Mouse (Mus musculus) megakaryocyte, embryonic 14.5 days (primary cell): ENCODE data around the gene Hint1. TPM values are rescaled to one million over a fixed set of nuclear protein-coding genes. Genes with fewer than 3 reads are reported as not detected.

ENCODE experiments used
- H3K27me3 ChIP-seq: replicated peaks from 2 replicates; pipeline ENCODE3; 2012; ENCODE audit warnings: inconsistent platforms
- H3K36me3 ChIP-seq: replicated peaks from 2 replicates; pipeline ENCODE3; 2012; ENCODE audit warnings: low read length, inconsistent platforms, mixed read lengths
- H3K4me1 ChIP-seq: 2 replicates; pipeline ENCODE4 v1.6.1; 2012; ENCODE audit warnings: inconsistent platforms
- H3K4me3 ChIP-seq: replicated peaks from 2 replicates; pipeline ENCODE3; 2012; ENCODE audit warnings: moderate library complexity, mild to moderate bottlenecking, inconsistent platforms
- H3K9me3 ChIP-seq: 2 replicates; pipeline ENCODE4 v1.6.1; 2012; ENCODE audit warnings: inconsistent platforms
- FLI1 ChIP-seq: IDR thresholded peaks from 2 replicates; pipeline ENCODE4 v1.6.1; 2012; ENCODE audit warnings: low read length, inconsistent platforms, mixed read lengths
- GATA1 ChIP-seq: IDR thresholded peaks from 3 replicates; pipeline ENCODE4 v1.6.1; 2012; ENCODE audit warnings: mixed read lengths, low read length, inconsistent platforms, borderline replicate concordance
- polyA plus RNA-seq: library from polyadenylated mRNA; stranded (reverse); fragments of >175 nt; gene quantifications from 2 replicates; pipeline ENCODE4 v1.2.3, GENCODE M21; 2012; ENCODE audit warnings: low replicate concordance; ENCODE audit not compliant: insufficient read depth

Hint1 gene
- polyA plus RNA-seq, 1 experiment = 879 TPM

DNA sequence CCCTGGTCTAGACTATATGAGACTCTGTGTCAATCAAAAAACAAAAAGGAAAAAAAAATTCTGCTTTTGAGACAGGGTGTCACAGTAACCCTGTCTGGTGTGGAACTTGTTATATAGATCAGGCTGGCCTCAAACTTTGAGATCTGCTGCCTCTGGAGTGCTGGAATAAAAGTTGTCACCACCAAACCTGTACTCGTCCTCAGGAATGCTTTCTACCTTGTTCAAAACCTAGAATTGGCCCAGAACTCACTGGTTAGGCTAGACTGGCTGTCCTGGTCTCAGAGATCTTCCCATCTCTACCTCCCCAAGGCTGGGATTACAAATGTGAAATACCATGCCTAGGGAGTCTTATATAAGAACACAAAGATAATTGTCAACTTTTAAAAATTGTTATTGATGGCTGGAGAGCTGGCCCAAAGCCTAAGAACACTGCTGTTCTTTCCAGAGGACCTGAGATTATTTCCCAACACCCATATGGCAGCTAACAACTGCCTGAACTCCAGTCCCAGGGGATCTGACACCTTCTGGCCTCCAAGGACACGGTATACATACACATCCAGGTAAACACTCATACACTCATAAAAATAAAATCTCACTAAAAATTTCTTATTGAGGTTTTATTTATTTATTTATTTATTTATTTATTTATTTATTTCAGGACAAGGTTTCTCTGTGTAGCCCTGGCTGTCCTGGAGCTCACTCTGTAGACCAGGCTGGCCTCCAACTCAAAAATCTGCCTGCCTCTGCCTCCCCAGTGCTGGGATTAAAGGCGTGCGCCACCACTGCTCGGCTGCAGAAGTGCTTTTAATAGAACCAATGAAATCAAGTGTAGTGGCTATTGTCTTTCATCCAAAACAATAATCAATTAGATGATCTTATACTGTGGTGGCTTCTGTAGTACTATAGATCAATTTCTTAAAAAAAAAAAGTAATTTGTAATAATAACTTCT is 4.4 kb upstream of the Hint1 start:
- Histone ChIP-seq H3K4me3 (peak overlapping the region; percentile 99), H3K27me3 (no peaks in the 10 kb centered on the region), H3K36me3 (no peaks in the 10 kb centered on the region), H3K4me1 (peaks cover 53% of the 10 kb centered on the region), H3K9me3 (no peaks in the 10 kb centered on the region)
- TF ChIP-seq FLI1 (no peak), GATA1 (no peak)

- Histone ChIP-seq H3K4me3 (peak overlapping the region; percentile 38), H3K27me3 (no peaks in the 10 kb centered on the region), H3K9me3 (no peaks in the 10 kb centered on the region), H3K4me1 (peaks cover 62% of the 10 kb centered on the region), H3K36me3 (no peaks in the 10 kb centered on the region)
- TF ChIP-seq GATA1 = no peak
- no peak for TF ChIP-seq FLI1
These were observed 3.3 kb upstream of the Hint1 start for GRCm38 (mm10) chr11:54862621-54863520.

- Histone ChIP-seq H3K27me3 (no peaks in the 10 kb centered on the region), H3K4me1 (peaks cover 70% of the 10 kb centered on the region)
- TF ChIP-seq GATA1 (no peak), FLI1 (no peak)
These were observed 675 bp upstream of the Hint1 start for GRCm38 (mm10) chr11:54865330-54866085.

GRCm38 (mm10) chr11:54867049-54867385 is 834 bp downstream of the Hint1 start:
- peaks cover 25% of the 10 kb centered on the region for H3K36me3 ChIP-seq
- TF ChIP-seq GATA1 (no peak), FLI1 (no peak)
- H3K27me3 ChIP-seq = no peaks in the 10 kb centered on the region
- no peaks in the 10 kb centered on the region for H3K9me3 ChIP-seq
- H3K4me3 ChIP-seq = peak overlapping the region; percentile 97
- H3K4me1 ChIP-seq = peaks cover 66% of the 10 kb centered on the region

More at GRCm38 (mm10) chr11:54865330-54866085, 675 bp upstream of the Hint1 start:
- peak overlapping the region; percentile 97 for H3K4me3 ChIP-seq
- peaks cover 10% of the 10 kb centered on the region for H3K36me3 ChIP-seq
- no peaks in the 10 kb centered on the region for H3K9me3 ChIP-seq

GRCm38 (mm10) chr11:54867903-54868434 is 1.8 kb downstream of the Hint1 start:
- no peak for TF ChIP-seq GATA1
- TF ChIP-seq FLI1 = no peak
- no peaks in the 10 kb centered on the region for H3K9me3 ChIP-seq
- peak overlapping the region; percentile 57 for H3K4me3 ChIP-seq
- H3K36me3 ChIP-seq = peaks cover 35% of the 10 kb centered on the region
- H3K4me1 ChIP-seq = peaks cover 59% of the 10 kb centered on the region
- no peaks in the 10 kb centered on the region for H3K27me3 ChIP-seq

DNA sequence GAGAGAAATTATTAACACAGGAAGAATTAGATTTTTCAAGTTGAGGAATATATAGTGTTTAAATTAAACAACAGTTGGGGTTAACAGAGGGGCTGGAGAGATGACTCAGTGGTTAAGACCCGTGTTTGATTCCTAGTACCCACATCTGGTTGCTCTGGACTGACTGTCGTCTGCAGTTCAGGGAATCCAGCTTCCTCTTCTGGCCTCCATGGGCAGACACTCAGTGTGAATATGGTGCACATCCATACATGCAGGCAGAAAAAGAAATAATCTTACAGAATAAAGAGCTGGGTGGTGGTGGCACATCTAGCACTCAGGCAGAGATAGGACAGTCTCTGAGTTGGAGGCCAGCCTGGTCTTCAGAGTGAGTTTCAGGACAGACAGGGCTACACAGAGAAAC is 2.3 kb downstream of the Hint1 start:
- H3K9me3 ChIP-seq = no peaks in the 10 kb centered on the region
- H3K4me3 ChIP-seq = peak overlapping the region; percentile 66
- no peaks in the 10 kb centered on the region for H3K27me3 ChIP-seq
- TF ChIP-seq FLI1 = no peak
- no peak for TF ChIP-seq GATA1
- peaks cover 55% of the 10 kb centered on the region for H3K4me1 ChIP-seq
- peaks cover 39% of the 10 kb centered on the region for H3K36me3 ChIP-seq

GRCm38 (mm10) chr11:54869318-54869717 is 3.1 kb downstream of the Hint1 start:
- peak overlapping the region; percentile 58 for H3K4me3 ChIP-seq
- H3K9me3 ChIP-seq = no peaks in the 10 kb centered on the region
- peaks cover 48% of the 10 kb centered on the region for H3K36me3 ChIP-seq
- peaks cover 55% of the 10 kb centered on the region for H3K4me1 ChIP-seq
- no peaks in the 10 kb centered on the region for H3K27me3 ChIP-seq
- TF ChIP-seq FLI1 = no peak
- TF ChIP-seq GATA1 = no peak

DNA sequence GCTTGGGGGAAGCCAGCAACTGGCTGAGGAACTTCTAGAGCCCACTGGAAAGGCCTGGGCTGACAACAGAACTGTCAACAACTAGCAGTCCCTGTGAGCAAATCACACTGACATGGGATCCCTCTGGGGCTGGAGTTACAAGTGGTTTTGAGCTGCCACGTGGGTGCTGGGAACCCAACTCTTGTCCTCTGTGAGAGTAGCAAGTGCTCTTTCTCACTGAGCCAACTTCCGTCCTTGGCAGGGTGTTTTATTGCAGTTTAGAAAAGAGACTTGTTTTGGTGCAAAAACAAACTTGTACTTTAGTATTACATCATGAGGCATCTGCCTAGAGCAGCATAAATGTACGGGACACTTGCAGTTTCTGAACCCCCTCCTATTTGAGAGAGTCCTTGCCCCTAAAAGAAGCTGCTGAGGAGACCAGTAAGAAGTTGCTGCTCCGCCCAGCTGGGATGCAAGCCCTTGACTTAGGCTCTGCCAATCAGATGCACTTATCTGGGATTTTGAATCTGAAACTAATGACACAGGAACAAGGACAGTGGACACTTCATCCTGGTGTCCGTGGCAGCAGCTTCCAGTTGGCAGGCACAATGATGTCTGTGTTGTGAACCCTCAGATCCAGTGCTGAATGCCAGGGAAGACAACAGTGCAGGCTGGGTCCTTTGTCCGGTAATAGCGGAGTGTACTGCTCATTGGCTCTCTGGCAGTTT is 5.8 kb downstream of the Hint1 start:
- no peaks in the 10 kb centered on the region for H3K9me3 ChIP-seq
- no peak for TF ChIP-seq GATA1
- TF ChIP-seq FLI1 = no peak
- no peaks in the 10 kb centered on the region for H3K27me3 ChIP-seq
- peaks cover 52% of the 10 kb centered on the region for H3K36me3 ChIP-seq
- H3K4me3 ChIP-seq = no peak overlapping the region
- H3K4me1 ChIP-seq = peaks cover 40% of the 10 kb centered on the region
